Mouse (Mus musculus): Measurements from ENCODE around the gene Ugt1a9.

GRCm38 (mm10) chr1:88227482-88227881 lies 156.9 kb downstream of the Ugt1a9 start:
- TF ChIP-seq CTCF (IDR thresholded peaks at IDR 0.05; ENCODE audit: control insufficient read depth, insufficient read depth, low read length) (no peak), POLR2A (IDR thresholded peaks at IDR 0.05; ENCODE audit: borderline replicate concordance, control insufficient read depth, low read depth, low read length) (no peak)
